Mouse (Mus musculus) brain, embryonic 14.5 days (tissue): Measurements from ENCODE around the gene Rps6ka4.

Experiments
- CTCF ChIP-seq: fragments of 200-500 bp; IDR thresholded peaks from 2 replicates; pipeline ENCODE4 v1.5.1; 2012; ENCODE audit warnings: inconsistent platforms, mild to moderate bottlenecking, moderate library complexity, borderline replicate concordance; ENCODE audit not compliant: insufficient read depth, insufficient read length; ENCODE audit errors: extremely low read depth
- POLR2A ChIP-seq: fragments of 200-500 bp; IDR thresholded peaks from 2 replicates; pipeline ENCODE4 v1.6.1; 2012; ENCODE audit warnings: mild to moderate bottlenecking, inconsistent platforms, borderline replicate concordance; ENCODE audit not compliant: poor library complexity, insufficient read depth, insufficient read length, severe bottlenecking; ENCODE audit errors: extremely low read depth

GRCm38 (mm10) chr19:6829870-6830555 lies 10.4 kb downstream of the Rps6ka4 start:
- TF ChIP-seq CTCF, result no peak
- TF ChIP-seq POLR2A, result no peak
